Mouse (Mus musculus): Measurements from ENCODE around the gene Wipf1.

DNA sequence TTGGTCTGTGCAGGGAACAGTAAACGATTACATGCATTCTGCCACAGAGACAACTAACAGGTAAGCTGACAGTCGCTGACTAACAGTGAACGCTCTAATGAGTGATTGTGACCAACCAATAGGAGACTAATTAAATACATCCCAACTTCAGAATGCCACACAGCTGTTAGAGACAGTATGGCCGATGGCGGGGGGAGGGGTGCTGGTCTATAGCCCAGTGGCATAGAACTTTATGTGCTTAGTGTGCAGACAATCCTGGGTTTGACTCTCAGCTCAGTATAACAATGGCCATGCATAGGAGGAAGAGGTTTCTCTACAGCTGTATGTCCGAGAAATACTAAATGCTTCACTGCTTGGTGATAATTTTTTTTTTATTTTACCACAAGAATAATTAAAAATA, 7.2 kb downstream of the Wipf1 start:
- TF ChIP-seq CTCF (IDR thresholded peaks at IDR 0.05; ENCODE audit: low read depth) (no peak), EP300 (IDR thresholded peaks at IDR 0.05; ENCODE audit: low read depth) (no peak)

Measured in heart, postnatal 0 days (tissue).